Comparison of ENCODE assay signal across 10 mouse cellular contexts in genomic region chr11:61882183-61882582, GRCm38 (mm10). TPM values are rescaled to one million over a fixed set of nuclear protein-coding genes. Genes with fewer than 3 reads are reported as not detected.
DNase-seq lines count a peak whose midpoint lies in the region; ATAC-seq and TF ChIP-seq lines count a peak whose summit lies in the region.
"Had no signal": no experiment of that assay in that cellular context is flagged by ENCODE, and none has a peak within 500 bp of the region (broad histone marks: within the 10 kb centered on the region; RNA-seq: fewer than 3 reads in every experiment).

No protein-coding gene starts in this region.

- H3K27ac ChIP-seq in gastrocnemius, adult 2 months = no peak overlapping the region
- H3K27ac ChIP-seq: embryonic facial prominence, embryonic 13.5 days; limb, embryonic 15.5 days had no signal

- H3K4me3 ChIP-seq in gastrocnemius, adult 2 months = no peak overlapping the region
- H3K4me3 ChIP-seq: embryonic facial prominence, embryonic 13.5 days; limb, embryonic 15.5 days had no signal

- ATAC-seq in common myeloid progenitor, adult 5-6 weeks (replicated peaks; ENCODE audit: low read depth, poor library complexity, severe bottlenecking) = 0 out of 2 replicates have a peak, but pooled peaks have one; percentile 56

- peak; percentile 23; the same call in 1 of the 2 replicates for TF ChIP-seq CTCF in gastrocnemius, adult 2 months (IDR thresholded peaks at IDR 0.05)

- no peak for DNase-seq in gastrocnemius, adult 2 months
- DNase-seq in gastrocnemius, adult 8-10 months (ENCODE audit: low spot score in 2 of 2) = no peak
- peak; percentile 31 for DNase-seq in lung, postnatal 10 days
- no peak for DNase-seq in lung, postnatal 14 days
- peak; percentile 9 for DNase-seq in mesoderm, embryonic 11.5 days (ENCODE audit: low read depth, low spot score)
- DNase-seq in adrenal gland, postnatal 14 days = no peak
- DNase-seq in testis, postnatal 10 days (ENCODE audit: low spot score) = no peak

- intact Hi-C loops in gastrocnemius, adult 2 months (cut with DNase I) = no loop called here

RNA-seq across cellular contexts. Expression of gene Ulk2, which starts 27.3 kb away (rescaled TPM):
- total RNA-seq in gastrocnemius, adult 2 months (2021) = 10 to 100 TPM; 70.9 to 84.4 TPM
- total RNA-seq in gastrocnemius, adult 8-10 months (2022) = 10 to 100 TPM; 73.2 to 92.6 (median 79.5) TPM
- 20.1 and 23.2 TPM in 2 replicates for total RNA-seq in common myeloid progenitor, adult 5-6 weeks (2017)
- total RNA-seq in adrenal gland, postnatal 14 days (2021) = 39.1 and 40.8 TPM in 2 replicates

RNA-seq across cellular contexts. Expression of gene Akap10, which starts 47.9 kb away (rescaled TPM):
- 10 to 100 TPM in 1 of 2 experiments, 1 to 10 TPM in 1; 9.9 to 11.3 TPM for total RNA-seq in gastrocnemius, adult 2 months (2021)
- 10 to 100 TPM in 1 of 4 experiments, 1 to 10 TPM in 3; 8.1 to 12.1 (median 9.4) TPM for total RNA-seq in gastrocnemius, adult 8-10 months (2022)
- 32.5 and 39.7 TPM in 2 replicates for total RNA-seq in common myeloid progenitor, adult 5-6 weeks (2017)
- 23.7 and 27.1 TPM in 2 replicates for total RNA-seq in adrenal gland, postnatal 14 days (2021)

Comparison
In these comparisons a context has a peak if more than half of its experiments do, and no peak if none do; other contexts are left out.
1. DNase-seq: peak in lung, postnatal 10 days (single experiment) and mesoderm, embryonic 11.5 days (single experiment); none in gastrocnemius, adult 2 months (single experiment), gastrocnemius, adult 8-10 months (0 of 2), lung, postnatal 14 days (single experiment), adrenal gland, postnatal 14 days (single experiment) and testis, postnatal 10 days (single experiment).